Mouse (Mus musculus) myocyte (in vitro differentiated cells): ENCODE measurements at regions not wholly inside any gene's neighbourhood (a gene's known extent, or its start where the extent isn't known, plus 50 kb on each side); places are given as distances from the start of the nearest gene placed in this dataset.

Experiments
- CEBPB ChIP-seq: IDR thresholded peaks from 2 replicates; pipeline ENCODE4 v1.6.1; 2011; ENCODE audit warnings: mild to moderate bottlenecking, moderate library complexity; ENCODE audit not compliant: poor library complexity, insufficient read depth, severe bottlenecking
- MAX ChIP-seq: IDR thresholded peaks from one replicate; pipeline ENCODE4 v1.6.1; 2011; ENCODE audit warnings: low read depth, mild to moderate bottlenecking, control low read depth
- MYOD1 ChIP-seq, 3 experiments: IDR thresholded peaks; one replicate each; pipeline ENCODE4 v1.6.1; 2011; ENCODE audit warnings: control low read depth in 2 of 3, low read depth in 2 of 3, mild to moderate bottlenecking in 2 of 3, moderate library complexity in 1 of 3; ENCODE audit not compliant: insufficient read length in 2 of 3, control insufficient read depth in 1 of 3
- MYOG ChIP-seq, 3 experiments: IDR thresholded peaks; one replicate each; pipeline ENCODE4 v1.6.1; 2011; ENCODE audit warnings: control low read depth in 2 of 3, low read depth in 2 of 3, mild to moderate bottlenecking in 2 of 3; ENCODE audit not compliant: insufficient read length in 2 of 3, control insufficient read depth in 1 of 3, insufficient read depth in 1 of 3
- POLR2A ChIP-seq: IDR thresholded peaks from one replicate; pipeline ENCODE4 v1.6.1; 2011; ENCODE audit warnings: low read depth, mild to moderate bottlenecking, control low read depth, moderate library complexity; ENCODE audit not compliant: insufficient read length
- POLR2AphosphoS2 ChIP-seq: IDR thresholded peaks from one replicate; pipeline ENCODE4 v1.6.1; 2011; ENCODE audit warnings: low read depth, control low read depth; ENCODE audit not compliant: insufficient read length
- SRF ChIP-seq: IDR thresholded peaks from one replicate; pipeline ENCODE4 v1.6.1; 2011; ENCODE audit warnings: low read depth; ENCODE audit not compliant: control insufficient read depth, insufficient read length
- TCF12 ChIP-seq: IDR thresholded peaks from one replicate; pipeline ENCODE4 v1.6.1; 2011; ENCODE audit warnings: mild to moderate bottlenecking, control low read depth; ENCODE audit not compliant: poor library complexity, insufficient read depth, severe bottlenecking
- USF1 ChIP-seq: IDR thresholded peaks from one replicate; pipeline ENCODE4 v1.6.1; 2011; ENCODE audit warnings: low read depth, mild to moderate bottlenecking, control low read depth, moderate library complexity

- TF ChIP-seq CEBPB (no peak), POLR2A (no peak), MYOD1 (IDR thresholded peaks at IDR 0.05; ENCODE audit: control insufficient read depth in 1 of 3, insufficient read length in 2 of 3, low read depth in 2 of 3) (no peak), MAX (no peak), USF1 (no peak), POLR2AphosphoS2 (no peak), MYOG (IDR thresholded peaks at IDR 0.05; ENCODE audit: control insufficient read depth in 1 of 3, insufficient read depth in 1 of 3, insufficient read length in 2 of 3, low read depth in 2 of 3) (no peak), SRF (no peak), TCF12 (no peak)
Observed at GRCm38 (mm10) chr13:91305697-91306405, 82.1 kb upstream of the Atg10 start.
